Mouse (Mus musculus): ENCODE results near the gene Tubb2a.
A peak's percentile ranks its signal among the peaks of the same experiment; 100 is the strongest.

Tubb2a gene

DNA sequence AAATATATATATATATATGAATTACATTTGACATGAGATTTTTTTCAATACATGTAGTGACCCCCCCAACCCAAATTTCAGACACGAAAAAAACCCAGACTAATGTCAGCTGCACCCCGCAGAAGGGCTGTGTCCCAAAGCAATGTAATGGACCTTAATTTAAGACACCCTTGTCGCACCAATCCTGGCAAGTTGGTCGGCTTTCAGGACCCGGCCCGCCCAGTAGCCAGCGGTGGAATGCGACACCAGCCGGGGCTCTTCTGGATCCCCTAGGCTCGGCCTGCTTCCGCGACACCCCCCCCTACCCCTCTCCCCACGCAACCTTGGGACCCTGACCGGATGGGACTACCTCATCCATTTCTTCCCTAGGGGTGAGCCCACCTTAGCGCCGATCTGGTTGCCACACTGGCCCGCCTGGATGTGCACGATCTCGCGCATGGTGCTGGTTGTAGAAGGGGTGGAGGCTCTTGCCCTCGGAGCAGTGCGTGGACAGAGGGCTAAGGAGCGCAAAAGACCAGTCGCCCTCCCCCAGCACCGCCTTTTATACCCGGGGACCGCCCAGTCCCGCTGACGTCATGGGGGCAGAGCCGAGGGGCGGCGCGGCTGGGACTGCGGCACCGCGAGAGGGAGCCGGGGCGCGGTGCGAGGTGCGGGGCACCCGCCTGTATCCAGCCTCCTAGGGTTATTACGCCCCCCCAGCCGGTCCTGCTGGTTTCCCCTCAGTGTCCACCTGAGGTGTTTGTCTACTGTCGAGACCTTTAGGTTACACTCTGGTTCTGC is at the start of gene Tubb2a:
Gene Tubb2a (minus strand): TSS at position 516 of the 780 bp plus-strand sequence.
- DNase-seq (ENCODE audit: low spot score) = peak; percentile 94

DNA sequence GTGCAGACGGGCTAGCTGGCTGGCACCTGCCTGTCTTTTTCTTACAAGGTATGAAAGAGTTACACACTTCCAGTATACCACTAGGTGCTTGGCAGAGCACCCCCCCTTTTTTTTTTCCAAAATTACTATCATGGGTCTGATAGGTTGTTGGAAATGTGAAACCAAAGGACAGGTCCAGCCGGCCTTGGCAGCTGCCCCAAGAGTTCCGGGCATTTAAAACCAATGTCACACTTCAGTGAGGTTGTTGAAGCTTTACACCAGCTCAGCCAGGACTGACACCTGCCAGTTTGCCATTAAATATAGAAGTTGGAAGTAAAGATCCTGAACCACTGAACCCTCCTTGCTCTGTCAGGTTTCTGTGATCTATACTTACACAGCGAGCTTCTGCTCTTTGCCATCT is 47.9 kb upstream of the Tubb2a start:
- DNase-seq (ENCODE audit: low spot score) = no peak

DNA sequence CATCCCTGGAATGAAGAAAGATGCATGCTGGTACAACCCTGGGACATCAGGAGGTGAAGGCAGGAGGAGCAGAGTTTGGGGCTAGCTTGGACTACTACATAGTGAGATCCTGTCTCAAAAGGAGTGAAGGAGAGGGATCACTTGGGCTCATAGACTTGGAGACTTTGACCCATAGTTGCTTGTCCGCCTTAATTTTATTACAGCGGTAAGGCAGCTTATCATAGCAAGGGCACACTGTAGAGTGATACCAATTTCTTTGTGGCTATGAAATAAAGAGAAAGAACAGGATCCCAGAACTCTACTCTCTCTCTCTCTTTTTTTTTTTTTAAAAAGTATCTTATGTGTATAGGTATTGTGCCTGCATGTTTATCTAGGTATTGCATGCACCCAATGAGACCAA is 42.7 kb upstream of the Tubb2a start:
- no peak for DNase-seq (ENCODE audit: low spot score)

GRCm38 (mm10) chr13:34119406-34119805 is 41.6 kb upstream of the Tubb2a start:
- no peak for DNase-seq (ENCODE audit: low spot score)

GRCm38 (mm10) chr13:34118816-34119215 is 41.0 kb upstream of the Tubb2a start:
- DNase-seq (ENCODE audit: low spot score) = no peak

- DNase-seq (ENCODE audit: low spot score) = no peak
Measured at GRCm38 (mm10) chr13:34116508-34116907, 38.7 kb upstream of the Tubb2a start.

DNA sequence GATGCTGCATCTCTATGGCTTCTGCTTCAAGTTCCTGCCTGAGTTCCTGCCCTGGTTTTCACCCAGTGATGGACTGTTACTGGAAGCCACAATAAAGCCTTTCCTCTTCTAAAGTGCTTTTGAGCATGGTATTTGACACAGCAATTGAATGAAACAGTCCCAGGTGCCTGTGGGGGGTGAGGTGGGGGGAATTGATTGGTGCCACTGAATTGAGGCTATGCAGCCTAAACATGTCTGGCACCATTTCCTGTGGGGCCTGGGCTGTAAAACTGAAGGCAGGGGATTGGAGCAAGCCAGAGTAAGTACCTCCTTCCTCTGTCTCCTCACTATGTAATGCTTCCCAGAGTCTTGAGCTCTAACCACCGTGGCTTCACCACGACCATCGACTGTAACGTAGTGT is 36.8 kb upstream of the Tubb2a start:
- no peak for DNase-seq (ENCODE audit: low spot score)

- DNase-seq (ENCODE audit: low spot score) = no peak
Measured at GRCm38 (mm10) chr13:34113086-34113485, 35.3 kb upstream of the Tubb2a start.

DNA sequence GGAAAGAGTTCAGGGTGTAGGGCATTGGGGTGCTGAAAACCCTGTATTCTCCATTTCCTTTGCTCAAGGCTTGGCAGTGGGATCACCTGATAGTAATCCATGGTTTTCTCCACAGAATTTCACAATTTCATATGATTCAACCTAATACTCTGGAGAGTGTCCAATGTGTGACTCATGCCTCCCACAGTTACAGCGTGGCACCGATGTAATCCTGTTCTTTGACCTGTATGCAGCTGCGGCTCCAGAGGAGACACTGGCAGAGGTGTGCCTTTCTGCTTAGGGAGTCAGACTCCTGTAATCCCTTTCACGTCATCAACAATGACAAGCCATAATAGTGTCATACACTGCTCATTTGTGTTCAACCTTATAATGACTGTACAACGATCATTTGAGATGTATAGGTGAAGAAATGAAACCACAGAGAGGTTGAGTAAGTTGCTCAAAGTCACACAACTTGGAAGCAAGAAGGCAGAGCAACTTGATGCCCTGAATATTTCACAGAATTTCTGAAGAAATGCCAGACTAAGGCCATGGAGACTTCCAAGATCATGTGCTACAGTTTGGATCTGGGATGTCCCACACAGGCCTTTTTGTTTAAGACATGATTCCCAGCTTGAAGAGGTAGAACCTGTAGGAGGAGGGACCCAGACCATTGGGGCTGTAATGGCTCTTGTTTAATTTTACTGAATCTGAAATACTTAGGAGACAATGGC is 34.7 kb upstream of the Tubb2a start:
- peak; percentile 65 for DNase-seq (ENCODE audit: low spot score)

DNA sequence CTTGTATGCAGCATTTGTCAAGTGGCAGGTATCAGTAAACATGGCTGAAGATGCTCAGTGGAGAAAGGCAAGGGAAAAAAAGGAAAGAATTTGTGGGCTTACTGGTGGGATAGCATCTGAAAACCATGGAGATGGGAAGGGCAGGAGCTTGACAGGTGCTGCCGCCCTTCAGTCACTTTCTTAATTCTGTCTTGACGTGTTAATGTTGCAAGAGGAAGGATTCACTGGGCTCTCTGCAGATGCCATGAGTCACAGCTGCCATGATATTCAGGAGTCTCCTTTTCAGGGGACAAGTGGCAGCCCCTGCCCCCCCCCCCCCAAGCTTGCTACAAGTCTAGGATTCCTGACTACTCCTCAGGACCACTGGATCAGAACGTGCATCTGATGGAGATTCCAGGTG is 34.1 kb upstream of the Tubb2a start:
- no peak for DNase-seq (ENCODE audit: low spot score)

DNA sequence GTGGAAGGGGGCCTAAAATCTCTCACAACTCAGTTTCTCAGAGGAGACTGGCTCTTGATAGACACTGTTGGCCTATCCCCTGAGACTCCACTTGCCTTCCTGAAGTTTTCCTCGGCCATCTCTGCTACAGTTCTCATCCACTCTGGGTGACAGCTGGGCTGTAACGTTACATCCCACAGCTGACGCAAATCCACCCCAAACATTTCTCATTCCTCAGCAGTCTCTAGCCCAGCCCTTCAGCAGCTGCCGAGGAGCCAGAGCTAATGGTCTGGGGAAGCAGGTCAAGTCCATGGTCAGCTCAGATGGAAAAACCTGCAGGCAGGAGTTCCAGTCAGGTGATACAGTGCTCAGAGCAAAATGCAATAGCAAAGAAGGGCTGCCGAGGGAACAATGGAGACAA is 33.2 kb upstream of the Tubb2a start:
- DNase-seq (ENCODE audit: low spot score) = no peak

- peak; percentile 55 for DNase-seq (ENCODE audit: low spot score)
Measured at GRCm38 (mm10) chr13:34109677-34110058, 31.9 kb upstream of the Tubb2a start.

GRCm38 (mm10) chr13:34109035-34109676 is 31.3 kb upstream of the Tubb2a start:
- no peak for DNase-seq (ENCODE audit: low spot score)

DNA sequence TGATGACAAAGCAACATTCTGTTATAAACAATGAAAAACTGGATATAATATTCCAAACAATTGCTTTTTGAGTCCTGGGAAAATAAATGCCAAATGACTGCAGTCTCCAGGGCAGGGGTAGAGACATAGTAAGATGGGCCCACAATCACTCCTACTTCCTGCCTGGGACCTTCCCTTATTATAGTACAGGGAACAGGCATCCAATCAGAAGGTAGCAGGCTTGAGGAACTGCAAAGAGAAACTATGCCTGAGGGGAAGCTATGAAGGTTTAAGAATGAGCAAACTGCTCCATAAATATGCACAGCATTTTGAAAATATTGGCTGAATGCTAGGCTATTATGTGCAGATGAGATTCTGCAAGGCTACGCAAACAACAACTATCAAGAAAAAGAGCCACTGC is 29.2 kb upstream of the Tubb2a start:
- no peak for DNase-seq (ENCODE audit: low spot score)

DNA sequence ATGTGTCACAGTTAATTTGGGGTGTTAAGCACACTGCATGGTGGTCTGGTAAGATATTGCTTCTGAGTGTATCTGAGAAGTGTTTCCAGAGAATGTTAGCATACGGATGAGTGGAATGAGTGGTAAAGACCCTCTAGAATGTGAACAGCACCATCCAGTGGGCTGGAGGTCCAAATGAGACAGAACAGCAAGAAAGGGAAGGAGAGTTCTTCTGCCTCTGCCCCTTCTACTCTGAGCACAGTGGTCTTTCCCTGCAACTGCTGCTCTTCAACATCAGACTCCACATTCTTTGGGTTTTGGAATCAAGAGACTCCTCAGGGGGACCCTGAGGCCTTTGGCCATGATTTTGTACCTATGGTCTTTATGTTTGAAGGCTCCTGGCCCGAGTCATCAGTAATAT is 28.4 kb upstream of the Tubb2a start:
- DNase-seq (ENCODE audit: low spot score) = no peak

DNA sequence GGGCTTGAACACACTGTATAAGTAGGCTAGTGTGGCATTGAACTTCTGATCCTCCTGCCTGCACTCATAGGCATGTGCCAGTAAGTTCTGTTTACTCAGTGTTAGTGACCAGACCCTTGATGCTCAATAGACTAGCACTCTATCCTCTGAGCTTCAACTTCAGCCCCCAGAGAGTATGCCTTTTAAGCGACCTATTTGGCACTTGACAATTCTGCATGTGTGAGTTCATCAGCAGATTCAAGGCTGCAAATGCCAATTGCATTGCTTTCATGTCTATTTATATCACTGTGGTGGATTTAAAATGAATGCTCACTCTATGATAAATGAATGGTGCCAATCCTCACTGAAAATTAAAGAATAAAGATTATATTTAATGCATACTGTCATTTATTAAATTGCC is 27.6 kb upstream of the Tubb2a start:
- no peak for DNase-seq (ENCODE audit: low spot score)

DNA sequence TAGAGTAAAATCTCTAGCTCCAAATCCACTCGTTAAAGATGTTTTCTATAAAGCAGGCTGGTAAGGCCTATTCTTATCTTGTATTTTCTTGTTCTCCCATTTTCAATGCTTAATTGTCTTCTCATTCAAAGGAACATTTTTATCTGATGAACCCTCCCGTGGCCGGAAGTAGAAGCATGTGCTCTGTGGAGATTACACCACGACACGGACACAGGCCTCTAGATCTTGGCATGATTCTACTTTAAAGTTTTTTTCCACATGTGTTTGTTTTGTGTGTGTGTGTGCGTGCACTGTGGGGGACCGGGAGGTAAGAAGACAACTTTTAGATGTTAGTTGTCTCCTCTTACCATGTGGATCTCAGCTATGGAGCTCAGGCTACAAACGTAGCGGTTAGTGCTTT is 24.1 kb upstream of the Tubb2a start:
- DNase-seq (ENCODE audit: low spot score) = peak; percentile 30

GRCm38 (mm10) chr13:34101247-34101646 is 23.4 kb upstream of the Tubb2a start:
- DNase-seq (ENCODE audit: low spot score) = no peak

GRCm38 (mm10) chr13:34100733-34101132 is 22.9 kb upstream of the Tubb2a start:
- DNase-seq (ENCODE audit: low spot score) = no peak

- no peak for DNase-seq (ENCODE audit: low spot score)
Measured at GRCm38 (mm10) chr13:34097086-34097485, 19.3 kb upstream of the Tubb2a start.

DNA sequence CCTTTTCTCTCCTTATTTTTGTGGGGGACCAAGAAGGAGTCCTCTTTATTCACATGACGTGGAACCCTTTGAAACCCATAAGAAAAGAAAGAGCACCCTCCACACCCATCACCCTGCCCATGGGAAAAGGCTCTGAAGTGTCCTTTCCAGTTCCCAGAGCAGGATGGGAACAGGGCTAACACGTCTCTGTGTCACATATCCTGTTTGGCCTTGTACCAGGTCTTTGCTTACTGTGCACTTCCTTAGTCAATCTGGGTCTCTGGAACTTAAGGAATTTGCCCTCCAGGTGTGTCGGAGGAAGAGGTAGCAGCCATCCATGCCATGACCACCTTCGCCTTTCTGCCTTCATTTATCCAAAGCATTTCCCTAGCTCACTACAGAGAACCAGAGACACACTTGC is 18.6 kb upstream of the Tubb2a start:
- DNase-seq (ENCODE audit: low spot score) = peak; percentile 70

GRCm38 (mm10) chr13:34095542-34096435 is 18.0 kb upstream of the Tubb2a start:
- DNase-seq (ENCODE audit: low spot score) = no peak
